Mouse (Mus musculus): ENCODE results near the gene Tm6sf1. TPM values are rescaled to one million over a fixed set of nuclear protein-coding genes. Genes with fewer than 3 reads are reported as not detected.
"Not testable (repeated sequence)": the region's sequence is repeated elsewhere in the genome, so short reads cannot be mapped to it uniquely, and the experiment has no call there.

The Tm6sf1 gene
- 10 to 100 TPM; 13.8 to 17.9 TPM for total RNA-seq (2021)
- long read RNA-seq, experiment 1, transcript Tm6sf1-201 (10 exons, 2,226 nt) = major isoform, 6 of 13 reads
- long read RNA-seq, experiment 1, partial matches to known transcripts = 1 of 13 reads
- long read RNA-seq, experiment 1, other reads (novel, unspliced or antisense) = 3 of 13 reads
- long read RNA-seq, experiment 2, transcript Tm6sf1-201 (10 exons, 2,226 nt) = major isoform, 11 of 18 reads
- long read RNA-seq, experiment 2, partial matches to known transcripts = 1 of 18 reads
- long read RNA-seq, experiment 2, other reads (novel, unspliced or antisense) = 4 of 18 reads

GRCm38 (mm10) chr7:81858968-81859721 is at the start of gene Tm6sf1:
Gene Tm6sf1 (plus strand): TSS chr7:81859001.
- peak within 1 kb of the TSS; percentile 74 for H3K27ac ChIP-seq
- H3K4me3 ChIP-seq = peak within 1 kb of the TSS; percentile 67
- no peak for TF ChIP-seq CTCF (conservative IDR thresholded peaks at IDR 0.05)
- DNase-seq (ENCODE audit: low spot score in 2 of 2) = no peak

- DNase-seq (ENCODE audit: low spot score in 2 of 2) = no peak
- no peak for TF ChIP-seq CTCF (conservative IDR thresholded peaks at IDR 0.05)
- peak overlapping the region; percentile 4; the same call in 1 of the 2 replicates for H3K4me3 ChIP-seq
- no peak overlapping the region for H3K27ac ChIP-seq
These were observed 33.9 kb upstream of the Tm6sf1 start for GRCm38 (mm10) chr7:81824906-81825305.

GRCm38 (mm10) chr7:81825381-81825780 is 33.4 kb upstream of the Tm6sf1 start:
- H3K27ac ChIP-seq = no peak overlapping the region
- no peak for DNase-seq (ENCODE audit: low spot score in 2 of 2)
- H3K4me3 ChIP-seq = peak overlapping the region; percentile 4; the same call in 1 of the 2 replicates
- TF ChIP-seq CTCF (conservative IDR thresholded peaks at IDR 0.05) = no peak

GRCm38 (mm10) chr7:81827806-81828667 is 30.8 kb upstream of the Tm6sf1 start:
- TF ChIP-seq CTCF (conservative IDR thresholded peaks at IDR 0.05) = no peak
- no peak for DNase-seq (ENCODE audit: low spot score in 2 of 2)
- peak overlapping the region; percentile 97 for H3K27ac ChIP-seq
- peak overlapping the region; percentile 88 for H3K4me3 ChIP-seq

- H3K27ac ChIP-seq = peak overlapping the region; percentile 97
These were observed 30.0 kb upstream of the Tm6sf1 start for GRCm38 (mm10) chr7:81828681-81829378.

GRCm38 (mm10) chr7:81829379-81829894 is 29.4 kb upstream of the Tm6sf1 start, which contains the start of gene Btbd1:
Gene Btbd1 (minus strand): TSS chr7:81829431.
- no peak for TF ChIP-seq CTCF (conservative IDR thresholded peaks at IDR 0.05)
- H3K27ac ChIP-seq = peak within 1 kb of the TSS; percentile 97
- H3K4me3 ChIP-seq = peak within 1 kb of the TSS; percentile 88
- peak; percentile 84 to 86 for DNase-seq (ENCODE audit: low spot score in 2 of 2)

More at GRCm38 (mm10) chr7:81828681-81829378, 30.0 kb upstream of the Tm6sf1 start:
- H3K4me3 ChIP-seq = peak overlapping the region; percentile 88
- peak; percentile 19 to 31 for DNase-seq (ENCODE audit: low spot score in 2 of 2)
- no peak for TF ChIP-seq CTCF (conservative IDR thresholded peaks at IDR 0.05)

GRCm38 (mm10) chr7:81834847-81835246 is 24.0 kb upstream of the Tm6sf1 start:
- Histone ChIP-seq H3K27ac (no peak overlapping the region), H3K4me3 (no peak overlapping the region)
- DNase-seq (ENCODE audit: low spot score in 2 of 2) = no peak
- peak; percentile 49 for TF ChIP-seq CTCF (conservative IDR thresholded peaks at IDR 0.05)

GRCm38 (mm10) chr7:81835430-81835829 is 23.4 kb upstream of the Tm6sf1 start:
- Histone ChIP-seq H3K4me3 (no peak overlapping the region), H3K27ac (no peak overlapping the region)
- TF ChIP-seq CTCF (conservative IDR thresholded peaks at IDR 0.05) = no peak
- no peak for DNase-seq (ENCODE audit: low spot score in 2 of 2)

GRCm38 (mm10) chr7:81837771-81838170 is 21.0 kb upstream of the Tm6sf1 start:
- H3K27ac ChIP-seq; DNase-seq (ENCODE audit: low spot score in 2 of 2); H3K4me3 ChIP-seq: not testable (repeated sequence)

- no peak overlapping the region for H3K27ac ChIP-seq
- DNase-seq (ENCODE audit: low spot score in 2 of 2) = no peak
- no peak overlapping the region for H3K4me3 ChIP-seq
- TF ChIP-seq CTCF (conservative IDR thresholded peaks at IDR 0.05) = no peak
These were observed 19.1 kb upstream of the Tm6sf1 start for GRCm38 (mm10) chr7:81839746-81840145.

- H3K4me3 ChIP-seq = no peak overlapping the region
- H3K27ac ChIP-seq = peak overlapping the region; percentile 61
- TF ChIP-seq CTCF (conservative IDR thresholded peaks at IDR 0.05) = no peak
- peak; percentile 24 to 40 for DNase-seq (ENCODE audit: low spot score in 2 of 2)
These were observed 18.1 kb upstream of the Tm6sf1 start for GRCm38 (mm10) chr7:81840661-81841181.

- H3K4me3 ChIP-seq = no peak overlapping the region
- no peak for TF ChIP-seq CTCF (conservative IDR thresholded peaks at IDR 0.05)
- no peak for DNase-seq (ENCODE audit: low spot score in 2 of 2)
- peak overlapping the region; percentile 61; the same call in 1 of the 2 replicates for H3K27ac ChIP-seq
These were observed 17.4 kb upstream of the Tm6sf1 start for GRCm38 (mm10) chr7:81841439-81841838.
